Mouse (Mus musculus) midbrain, embryonic 12.5 days (tissue): ENCODE results near the gene Klhl28. TPM values are rescaled to one million over a fixed set of nuclear protein-coding genes. Genes with fewer than 3 reads are reported as not detected.

Experiments used
- ATAC-seq: fragments of 200-750 bp; cut with Nextera tagmentation; 2 replicates; pipeline ENCODE4 v1.8.0; 2017; ENCODE audit warnings: low read depth, moderate TSS enrichment, moderate library complexity; ENCODE audit not compliant: low FRiP score
- H3K27ac ChIP-seq: fragments of 300-500 bp; sonication (generic); replicated peaks from 2 replicates; pipeline ENCODE4 v1.5.1; 2016; ENCODE audit warnings: mild to moderate bottlenecking
- H3K27me3 ChIP-seq: fragments of 300-500 bp; sonication (generic); 2 replicates; pipeline ENCODE4 v1.6.1; 2016; ENCODE audit warnings: mild to moderate bottlenecking
- H3K36me3 ChIP-seq: fragments of 300-500 bp; sonication (generic); 2 replicates; pipeline ENCODE4 v1.6.1; 2016
- H3K4me1 ChIP-seq: fragments of 300-500 bp; sonication (generic); 2 replicates; pipeline ENCODE4 v1.6.1; 2016
- H3K4me2 ChIP-seq: fragments of 300-500 bp; sonication (generic); replicated peaks from 2 replicates; pipeline ENCODE4 v1.6.1; 2016; ENCODE audit warnings: mild to moderate bottlenecking, moderate library complexity
- H3K4me3 ChIP-seq: fragments of 300-500 bp; sonication (generic); 2 replicates; pipeline ENCODE4 v1.5.1; 2016; ENCODE audit warnings: mild to moderate bottlenecking
- H3K9ac ChIP-seq: fragments of 300-500 bp; sonication (generic); replicated peaks from 2 replicates; pipeline ENCODE4 v1.6.1; 2016; ENCODE audit warnings: mild to moderate bottlenecking, moderate library complexity
- H3K9me3 ChIP-seq: fragments of 300-500 bp; sonication (generic); 2 replicates; pipeline ENCODE4 v1.6.1; 2016; ENCODE audit warnings: mild to moderate bottlenecking
- WGBS: fragments of 180-500 bp; shearing (Covaris S2); methylation state at CpG from one replicate; pipeline ENCODE4 v1.1.7; 2016; 5-methylcytosine and 5-hydroxymethylcytosine counted together
- polyA plus RNA-seq: library from polyadenylated mRNA; unstranded; fragments of >200 nt; fragmentation: Nextera tagmentation; extraction: Ambion mirVana; gene quantifications from 2 replicates; pipeline ENCODE4 v1.2.1, GENCODE M21; 2016

The Klhl28 gene
- polyA plus RNA-seq = 19.5 and 20.4 TPM in 2 replicates

DNA sequence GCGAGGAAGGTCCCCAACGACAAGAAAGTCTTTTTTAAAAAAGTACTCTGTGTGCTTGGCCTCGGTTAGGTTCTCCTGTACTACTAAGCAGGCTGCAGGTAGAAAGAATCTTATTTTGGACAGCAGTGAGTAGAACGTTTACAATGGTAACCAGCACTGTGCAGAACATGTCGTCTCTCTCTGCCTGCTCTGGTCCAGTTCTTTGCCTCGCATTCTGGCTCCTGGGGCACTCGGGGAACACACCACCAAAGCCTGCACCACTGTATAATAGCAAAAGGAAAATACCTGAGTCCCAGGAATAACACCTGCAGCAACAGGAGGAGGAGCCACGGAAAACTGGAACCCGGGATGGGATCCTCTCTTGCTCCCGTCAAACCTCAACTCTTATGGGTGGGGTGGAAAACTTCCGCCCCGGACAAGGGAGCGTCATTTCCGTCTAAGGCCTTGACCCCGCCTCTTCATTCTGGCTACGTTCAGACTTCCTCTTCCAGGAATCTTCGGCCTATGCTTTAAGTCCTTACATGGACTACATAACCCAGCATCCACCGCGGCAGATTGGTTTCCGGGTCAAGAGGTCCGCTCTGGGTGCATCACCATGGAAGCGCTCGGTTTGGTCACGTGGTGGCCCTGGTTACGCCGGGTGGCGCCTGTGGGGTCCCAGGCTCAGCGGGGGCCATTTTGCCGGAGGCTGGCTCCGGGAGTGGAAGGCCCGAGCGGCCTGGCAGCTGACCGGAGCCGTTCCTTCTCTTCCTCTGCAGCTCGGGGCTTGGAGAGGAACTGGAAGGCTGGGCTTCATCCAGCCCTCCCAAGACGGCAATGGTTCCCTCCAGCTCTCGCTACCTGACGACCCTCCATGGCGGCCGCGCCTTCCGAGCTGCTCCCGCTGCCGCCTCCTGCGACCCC lies at the start of gene Klhl28, which contains the start of gene Togaram1:
Klhl28 (minus strand) TSS at position 411 of the 903 bp plus-strand sequence.
Togaram1 (plus strand) TSS at position 681 of the 903 bp plus-strand sequence.
- peak within 1 kb of the TSS; percentile 92 for H3K27ac ChIP-seq
- peak within 1 kb of the TSS; percentile 98 for H3K4me2 ChIP-seq
- no peaks in the 10 kb centered on the region for H3K27me3 ChIP-seq
- H3K4me3 ChIP-seq = peak within 1 kb of the TSS; percentile 67
- H3K36me3 ChIP-seq = no peaks in the 10 kb centered on the region
- ATAC-seq = peak; percentile 99
- H3K9ac ChIP-seq = peak within 1 kb of the TSS; percentile 92
- peaks cover 34% of the 10 kb centered on the region for H3K4me1 ChIP-seq
- 1% methylated on average over 45 of the region's 45 CpGs for WGBS
- H3K9me3 ChIP-seq = no peaks in the 10 kb centered on the region

DNA sequence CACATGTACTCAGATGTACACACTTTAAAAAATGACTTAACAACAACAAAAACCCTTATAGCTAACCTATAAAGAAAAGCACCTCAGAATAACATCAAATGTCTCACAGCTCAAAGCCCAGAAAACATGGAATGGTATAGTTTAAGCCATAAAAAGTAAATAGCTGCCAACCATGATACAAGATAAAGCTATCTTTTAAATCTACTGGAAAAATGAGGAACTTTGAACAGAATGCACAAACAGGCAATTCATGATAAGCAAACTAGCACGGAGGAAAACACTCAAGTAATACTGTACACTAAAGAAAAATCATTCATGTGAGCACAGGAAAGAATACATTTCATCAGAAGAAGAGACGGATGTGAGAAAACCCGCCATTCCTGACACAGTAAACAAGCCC lies 42.4 kb upstream of the Klhl28 start:
- WGBS = 93% methylated on average over 3 of the region's 3 CpGs
- Histone ChIP-seq H3K4me2 (no peak overlapping the region), H3K9ac (no peak overlapping the region), H3K27me3 (no peaks in the 10 kb centered on the region), H3K4me1 (no peaks in the 10 kb centered on the region), H3K9me3 (no peaks in the 10 kb centered on the region), H3K27ac (no peak overlapping the region), H3K36me3 (peaks cover 65% of the 10 kb centered on the region), H3K4me3 (no peak overlapping the region)
- ATAC-seq = no peak

DNA sequence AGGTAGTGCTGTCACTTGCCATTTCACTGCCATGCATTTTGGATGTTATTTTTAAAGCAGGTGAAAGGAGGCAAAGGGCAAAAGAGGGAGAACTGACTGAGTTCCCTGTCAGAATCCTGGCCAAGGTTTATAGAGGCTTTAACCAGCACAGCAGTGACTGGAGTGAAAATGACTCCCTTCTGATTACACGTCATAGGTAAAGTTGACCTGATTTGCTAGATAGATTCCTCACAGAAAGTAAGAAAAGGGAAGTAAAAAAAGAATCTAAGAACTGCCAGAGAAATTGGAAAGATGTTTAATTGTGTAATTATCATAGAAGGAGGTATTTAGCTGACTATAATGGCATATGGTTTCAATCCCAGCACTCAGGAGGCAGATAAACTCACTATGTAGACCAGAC lies 12.2 kb upstream of the Klhl28 start:
- 85% methylated on average over 1 of the region's 1 CpGs for WGBS
- Histone ChIP-seq H3K9ac (no peak overlapping the region), H3K27ac (no peak overlapping the region), H3K9me3 (no peaks in the 10 kb centered on the region), H3K27me3 (no peaks in the 10 kb centered on the region), H3K4me3 (no peak overlapping the region), H3K36me3 (peaks cover 37% of the 10 kb centered on the region), H3K4me1 (0 out of 2 replicates have a peak, but pooled peaks cover 2% of the 10 kb centered on the region), H3K4me2 (no peak overlapping the region)
- ATAC-seq = no peak

DNA sequence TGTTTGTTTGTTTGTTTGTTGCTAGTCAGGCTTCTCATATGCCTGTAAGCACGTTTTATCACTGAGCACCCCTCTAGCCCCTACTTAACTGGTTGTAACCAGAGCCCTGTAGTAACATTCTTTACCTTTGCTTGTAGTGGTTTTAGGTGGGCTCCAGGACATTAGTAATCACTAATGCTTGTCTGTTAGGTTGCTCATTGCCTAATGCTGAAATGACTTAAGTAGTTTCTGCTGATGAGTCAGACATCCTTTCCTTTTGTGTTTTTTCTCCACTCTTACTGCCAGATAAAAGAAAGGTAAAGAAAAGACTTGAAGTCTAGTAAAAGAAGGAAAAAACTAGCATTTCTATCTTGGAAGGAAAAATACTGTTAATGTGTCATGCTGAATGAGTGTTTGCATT lies 10.9 kb upstream of the Klhl28 start:
- Histone ChIP-seq H3K4me2 (no peak overlapping the region), H3K36me3 (peaks cover 34% of the 10 kb centered on the region), H3K9ac (no peak overlapping the region), H3K27ac (no peak overlapping the region), H3K4me3 (no peak overlapping the region), H3K4me1 (peaks cover 9% of the 10 kb centered on the region), H3K27me3 (no peaks in the 10 kb centered on the region), H3K9me3 (no peaks in the 10 kb centered on the region)
- 81% methylated on average over 1 of the region's 1 CpGs for WGBS
- no peak for ATAC-seq

DNA sequence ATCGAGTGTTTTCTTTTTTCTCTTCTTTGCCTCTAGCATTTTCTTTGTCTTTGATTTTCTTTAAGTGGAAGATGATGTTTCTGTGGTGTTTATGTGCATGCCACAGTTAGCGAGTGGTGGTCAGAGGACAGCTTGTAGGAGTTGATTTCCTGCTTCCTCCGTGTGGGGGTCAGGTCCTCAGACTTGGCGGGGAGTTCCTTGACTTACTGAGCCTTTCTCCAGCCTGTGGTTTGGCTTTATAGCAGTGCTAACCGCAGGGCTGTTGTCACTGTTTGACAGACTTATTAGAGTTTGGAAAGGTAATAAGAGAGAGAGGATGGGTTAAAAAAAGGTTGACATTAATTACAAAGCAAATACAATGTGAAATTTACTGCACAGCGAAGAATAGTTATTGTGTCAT lies 10.2 kb upstream of the Klhl28 start:
- Histone ChIP-seq H3K27me3 (no peaks in the 10 kb centered on the region), H3K27ac (no peak overlapping the region), H3K4me1 (peaks cover 16% of the 10 kb centered on the region), H3K9ac (no peak overlapping the region), H3K4me3 (no peak overlapping the region), H3K4me2 (no peak overlapping the region), H3K36me3 (peaks cover 30% of the 10 kb centered on the region), H3K9me3 (no peaks in the 10 kb centered on the region)
- WGBS = 77% methylated on average over 6 of the region's 6 CpGs
- ATAC-seq = no peak

DNA sequence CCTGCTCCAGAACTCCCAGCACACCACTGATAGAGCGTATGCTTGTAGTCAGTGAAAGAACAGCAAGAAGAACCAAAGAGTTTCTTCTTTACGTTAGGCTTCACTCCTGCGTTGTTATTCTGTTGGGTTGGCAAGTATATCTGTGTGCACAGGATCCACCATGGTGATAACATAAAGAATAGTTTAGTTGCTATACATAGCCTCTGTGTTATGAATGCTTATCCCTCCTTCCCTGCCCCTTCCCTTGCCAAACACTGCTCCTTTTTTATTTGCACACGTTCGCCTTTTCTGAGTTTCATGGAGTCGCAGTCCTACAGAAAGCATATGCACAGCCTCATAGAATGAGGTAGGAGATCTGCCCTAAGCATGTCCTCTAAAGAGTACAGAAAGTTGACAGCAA lies 6.7 kb upstream of the Klhl28 start:
- Histone ChIP-seq H3K9ac (no peak overlapping the region), H3K27ac (no peak overlapping the region), H3K27me3 (no peaks in the 10 kb centered on the region), H3K4me1 (peaks cover 38% of the 10 kb centered on the region), H3K4me3 (no peak overlapping the region), H3K36me3 (0 out of 2 replicates have a peak, but pooled peaks cover 1% of the 10 kb centered on the region), H3K4me2 (peak overlapping the region; percentile 18; the same call in 1 of the 2 replicates), H3K9me3 (no peaks in the 10 kb centered on the region)
- ATAC-seq = no peak
- 80% methylated on average over 6 of the region's 6 CpGs for WGBS

DNA sequence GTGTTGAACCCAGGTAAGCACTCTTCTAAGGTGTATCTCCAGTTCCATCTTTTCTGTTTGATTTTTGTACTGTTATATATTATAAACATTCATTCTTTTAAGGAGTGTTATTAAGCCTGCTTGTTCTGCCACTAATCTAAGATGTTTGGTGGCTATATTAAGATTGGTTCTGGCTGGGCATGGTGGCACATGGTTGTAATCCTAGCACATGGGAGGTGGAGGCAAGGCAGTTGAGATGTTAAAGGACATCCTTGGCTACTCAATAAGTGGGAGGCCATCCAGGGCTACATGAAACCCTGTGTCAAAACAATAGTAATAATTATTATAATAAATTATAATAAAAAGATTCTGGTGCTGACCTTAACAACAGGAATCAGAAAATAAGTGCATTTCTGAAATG lies 6.1 kb upstream of the Klhl28 start:
- Histone ChIP-seq H3K9me3 (no peaks in the 10 kb centered on the region), H3K4me3 (no peak overlapping the region), H3K4me2 (peak overlapping the region; percentile 52), H3K9ac (no peak overlapping the region), H3K27me3 (no peaks in the 10 kb centered on the region), H3K27ac (no peak overlapping the region), H3K36me3 (no peaks in the 10 kb centered on the region), H3K4me1 (peaks cover 44% of the 10 kb centered on the region)
- ATAC-seq = no peak

DNA sequence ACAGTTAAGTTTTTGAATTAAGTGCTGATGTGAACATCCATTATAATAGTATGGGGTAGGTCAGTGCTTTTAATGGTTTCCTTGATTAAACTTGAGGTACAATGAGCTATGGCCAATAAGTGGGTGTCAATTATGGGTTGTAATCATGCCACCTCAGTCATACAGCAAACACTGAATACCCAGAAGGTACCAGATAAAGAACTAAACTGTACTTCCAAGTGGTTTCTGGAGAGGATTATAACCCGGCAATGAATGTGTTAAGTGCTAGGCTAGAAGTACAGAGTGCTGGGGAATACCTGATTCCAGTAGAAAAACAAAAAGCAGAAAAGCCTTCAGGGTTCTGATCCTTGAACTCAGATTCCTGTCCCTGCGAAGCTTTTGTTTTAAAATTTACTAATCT lies 2.7 kb upstream of the Klhl28 start:
- Histone ChIP-seq H3K36me3 (no peaks in the 10 kb centered on the region), H3K9ac (peak overlapping the region; percentile 92), H3K27me3 (no peaks in the 10 kb centered on the region), H3K4me3 (peak overlapping the region; percentile 67), H3K9me3 (no peaks in the 10 kb centered on the region), H3K27ac (no peak overlapping the region), H3K4me1 (peaks cover 48% of the 10 kb centered on the region), H3K4me2 (peak overlapping the region; percentile 98)
- ATAC-seq = no peak
- 5% methylated on average over 2 of the region's 2 CpGs for WGBS

DNA sequence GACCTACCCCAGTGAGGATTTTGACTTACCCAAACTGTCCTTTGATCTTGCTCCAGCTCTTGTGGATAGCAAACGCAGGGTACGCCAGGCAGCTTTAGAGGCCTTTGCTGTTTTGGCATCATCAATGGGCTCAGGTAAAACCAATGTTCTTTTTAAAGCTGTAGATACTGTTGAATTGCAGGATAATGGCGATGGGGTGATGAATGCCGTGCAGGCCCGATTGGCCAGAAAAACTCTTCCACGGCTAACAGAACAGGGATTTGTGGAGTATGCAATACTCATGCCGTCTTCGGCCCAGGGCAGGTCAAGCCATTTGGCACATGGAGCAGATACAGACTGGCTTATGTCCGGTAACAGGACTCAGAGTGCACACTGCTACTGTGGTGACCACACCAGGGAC lies 2.1 kb upstream of the Klhl28 start:
- H3K9ac ChIP-seq = peak overlapping the region; percentile 92
- H3K36me3 ChIP-seq = no peaks in the 10 kb centered on the region
- WGBS = 2% methylated on average over 9 of the region's 9 CpGs
- peaks cover 48% of the 10 kb centered on the region for H3K4me1 ChIP-seq
- H3K4me2 ChIP-seq = peak overlapping the region; percentile 98
- ATAC-seq = no peak
- 0 out of 2 replicates have a peak overlapping the region, but pooled peaks have one; percentile 20 for H3K27ac ChIP-seq
- peak overlapping the region; percentile 67 for H3K4me3 ChIP-seq
- H3K9me3 ChIP-seq = no peaks in the 10 kb centered on the region
- no peaks in the 10 kb centered on the region for H3K27me3 ChIP-seq

DNA sequence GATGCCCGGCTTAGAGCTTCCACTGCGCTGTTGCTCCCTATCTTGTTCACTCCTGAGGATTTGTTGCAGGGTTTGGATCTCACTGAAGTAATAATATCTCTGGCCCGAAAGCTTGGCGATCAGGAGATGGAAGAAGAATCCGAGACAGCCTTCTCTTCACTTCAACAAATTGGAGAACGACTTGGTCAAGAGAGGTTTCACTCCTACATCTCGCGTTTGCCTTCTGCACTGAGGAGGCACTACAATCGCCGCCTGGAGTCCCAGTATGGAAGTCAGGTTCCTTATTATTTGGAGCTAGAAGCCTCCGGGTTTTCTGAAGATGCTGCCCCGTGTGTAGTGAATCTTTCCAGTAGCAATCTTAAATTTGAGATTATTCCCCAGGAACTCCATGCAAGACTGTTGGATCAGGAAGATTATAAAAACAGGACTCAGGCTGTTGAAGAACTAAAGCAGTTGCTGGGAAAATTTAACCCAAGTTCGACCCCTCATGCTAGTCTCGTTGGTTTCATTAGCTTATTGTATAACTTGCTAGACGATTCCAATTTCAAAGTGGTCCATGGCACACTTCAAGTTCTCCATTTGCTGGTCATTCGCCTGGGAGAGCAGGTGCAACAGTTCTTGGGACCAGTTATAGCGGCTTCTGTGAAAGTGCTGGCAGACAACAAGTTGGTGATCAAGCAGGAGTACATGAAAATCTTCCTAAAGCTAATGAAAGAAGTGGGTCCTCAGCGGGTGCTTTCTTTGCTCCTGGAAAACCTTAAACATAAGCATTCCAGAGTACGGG lies 1.5 kb upstream of the Klhl28 start:
- peak overlapping the region; percentile 92; the same call in 1 of the 2 replicates for H3K27ac ChIP-seq
- H3K9me3 ChIP-seq = no peaks in the 10 kb centered on the region
- H3K27me3 ChIP-seq = no peaks in the 10 kb centered on the region
- H3K36me3 ChIP-seq = no peaks in the 10 kb centered on the region
- H3K4me3 ChIP-seq = peak overlapping the region; percentile 67
- ATAC-seq = no peak
- WGBS = 4% methylated on average over 19 of the region's 19 CpGs
- H3K9ac ChIP-seq = peak overlapping the region; percentile 92
- peak overlapping the region; percentile 98 for H3K4me2 ChIP-seq
- peaks cover 44% of the 10 kb centered on the region for H3K4me1 ChIP-seq

DNA sequence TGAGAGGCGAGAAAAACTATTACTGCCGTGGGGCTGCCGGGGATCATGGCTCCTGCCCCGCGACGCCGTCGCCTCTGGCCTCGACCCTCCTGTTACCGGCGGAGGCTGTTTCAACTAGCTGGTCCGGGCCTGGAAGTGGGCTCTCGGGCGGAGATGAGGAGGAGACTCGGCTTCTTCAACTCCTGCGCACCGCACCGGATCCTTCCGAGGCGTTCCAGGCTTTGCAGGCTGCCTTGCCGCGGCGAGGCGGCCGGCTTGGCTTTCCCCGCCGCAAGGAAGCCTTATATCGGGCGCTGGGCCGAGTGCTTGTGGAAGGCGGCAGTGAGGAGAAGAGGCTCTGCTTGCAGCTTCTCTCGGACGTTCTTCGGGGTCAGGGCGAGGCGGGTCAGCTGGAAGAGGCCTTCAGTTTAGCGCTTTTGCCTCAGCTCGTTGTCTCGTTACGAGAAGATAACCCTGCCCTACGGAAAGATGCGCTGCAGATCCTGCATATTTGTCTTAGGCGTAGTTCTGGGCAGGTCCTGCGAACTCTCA lies 832 bp upstream of the Klhl28 start:
- Histone ChIP-seq H3K9ac (peak overlapping the region; percentile 92), H3K4me3 (peak overlapping the region; percentile 67), H3K4me2 (peak overlapping the region; percentile 98), H3K27me3 (no peaks in the 10 kb centered on the region), H3K36me3 (no peaks in the 10 kb centered on the region), H3K4me1 (peaks cover 41% of the 10 kb centered on the region), H3K9me3 (no peaks in the 10 kb centered on the region), H3K27ac (peak overlapping the region; percentile 92)
- under 1% methylated on average over 43 of the region's 44 CpGs for WGBS
- ATAC-seq = no peak

DNA sequence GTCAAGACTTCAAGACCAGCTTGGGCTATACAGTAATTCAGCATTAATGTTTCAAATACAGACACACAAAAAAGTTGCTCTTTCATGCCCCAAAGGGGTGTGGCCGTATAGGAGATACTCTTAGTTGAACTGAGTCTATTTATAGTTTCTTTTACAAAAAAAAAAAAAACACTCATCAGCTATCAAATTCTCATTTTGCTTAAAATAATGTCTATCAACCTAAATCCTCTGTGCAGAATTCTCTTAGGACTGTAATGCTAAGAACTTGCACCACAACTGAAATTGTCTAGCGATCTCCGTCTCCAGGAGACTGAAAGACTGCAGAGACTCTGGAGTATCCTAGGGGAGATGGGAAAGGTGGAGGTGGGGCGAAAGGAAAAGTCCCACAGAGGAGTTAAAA lies 774 bp downstream of the Klhl28 start:
- 26% methylated on average over 4 of the region's 4 CpGs for WGBS
- ATAC-seq = no peak
- Histone ChIP-seq H3K4me2 (peak overlapping the region; percentile 83), H3K9ac (peak overlapping the region; percentile 71), H3K36me3 (no peaks in the 10 kb centered on the region), H3K9me3 (no peaks in the 10 kb centered on the region), H3K27me3 (no peaks in the 10 kb centered on the region), H3K4me3 (peak overlapping the region; percentile 67), H3K27ac (no peak overlapping the region), H3K4me1 (peaks cover 30% of the 10 kb centered on the region)
